Mouse (Mus musculus) G1E (cell line): ENCODE measurements at regions not wholly inside any gene's neighbourhood (a gene's known extent, or its start where the extent isn't known, plus 50 kb on each side); places are given as distances from the start of the nearest gene placed in this dataset.

Experiments used
- CTCF ChIP-seq: IDR thresholded peaks from 2 replicates; pipeline ENCODE4 v1.5.1; 2012; ENCODE audit warnings: low read depth, low read length, inconsistent platforms, mixed read lengths
- GATA1 ChIP-seq: IDR thresholded peaks from 2 replicates; pipeline ENCODE4 v1.6.1; 2012; ENCODE audit warnings: borderline replicate concordance, low read length, inconsistent platforms, mixed read lengths

- TF ChIP-seq CTCF (no peak), GATA1 (no peak)
Observed at GRCm38 (mm10) chr7:63995255-63995980, 56.7 kb upstream of the Klf13 start.
